ENCODE assay signal across 26 mouse cellular contexts in genomic region chr13:112494590-112494989, GRCm38 (mm10).
"Had no signal": no experiment of that assay in that cellular context is flagged by ENCODE, and none has a peak within 500 bp of the region (broad histone marks: within the 10 kb centered on the region; RNA-seq: fewer than 3 reads in every experiment).

No protein-coding gene starts in this region.

- DNase-seq: gastrocnemius, adult 2 months; gastrocnemius, postnatal 10 days; gastrocnemius, postnatal 25 days; heart, postnatal 14 days; heart, postnatal 4 days; kidney, adult 8-10 months; kidney, postnatal 14 days; kidney, postnatal 4 days; liver, embryonic 13.5 days had no signal

- H3K4me2 ChIP-seq: heart, embryonic 11.5 days; heart, embryonic 13.5 days; heart, embryonic 15.5 days; hindbrain, embryonic 12.5 days; hindbrain, embryonic 14.5 days; intestine, embryonic 15.5 days; kidney, embryonic 15.5 days; limb, embryonic 13.5 days; limb, embryonic 15.5 days; liver, embryonic 13.5 days had no signal

- H3K27me3 ChIP-seq: heart, embryonic 13.5 days; heart, embryonic 15.5 days; hindbrain, embryonic 12.5 days; intestine, embryonic 15.5 days; kidney, embryonic 15.5 days; limb, embryonic 13.5 days; limb, embryonic 15.5 days; liver, embryonic 13.5 days had no signal

- H3K4me3 ChIP-seq: gastrocnemius, adult 2 months; heart, embryonic 13.5 days; heart, embryonic 15.5 days; hindbrain, embryonic 10.5 days; hindbrain, embryonic 12.5 days; intestine, embryonic 15.5 days; kidney, embryonic 15.5 days; layer of hippocampus, adult 2 months; left cerebral cortex, adult 2 months; limb, embryonic 13.5 days; limb, embryonic 15.5 days; liver, embryonic 13.5 days had no signal

- ATAC-seq: forebrain, embryonic 16.5 days; hindbrain, embryonic 16.5 days; inflammation-experienced regulatory T-cells, adult 6 months; intestine, embryonic 15.5 days; intestine, postnatal 0 days had no signal

- H3K4me1 ChIP-seq: heart, embryonic 15.5 days; hindbrain, embryonic 10.5 days; hindbrain, embryonic 12.5 days; intestine, embryonic 15.5 days; kidney, embryonic 15.5 days; limb, embryonic 15.5 days had no signal

- H3K27ac ChIP-seq: gastrocnemius, adult 2 months; heart, embryonic 13.5 days; heart, embryonic 15.5 days; hindbrain, embryonic 10.5 days; hindbrain, embryonic 12.5 days; hindbrain, embryonic 14.5 days; intestine, embryonic 15.5 days; kidney, embryonic 15.5 days; kidney, postnatal 0 days; layer of hippocampus, adult 2 months; left cerebral cortex, adult 2 months; limb, embryonic 13.5 days; limb, embryonic 15.5 days; liver, embryonic 13.5 days had no signal

- H3K9ac ChIP-seq: heart, embryonic 13.5 days; heart, embryonic 15.5 days; hindbrain, embryonic 12.5 days; hindbrain, embryonic 14.5 days; intestine, embryonic 15.5 days; kidney, embryonic 15.5 days; limb, embryonic 13.5 days; limb, embryonic 15.5 days; liver, embryonic 13.5 days had no signal

- H3K9me3 ChIP-seq: heart, embryonic 13.5 days; heart, embryonic 15.5 days; hindbrain, embryonic 10.5 days; hindbrain, embryonic 12.5 days; intestine, embryonic 15.5 days; kidney, embryonic 15.5 days; limb, embryonic 13.5 days; limb, embryonic 15.5 days; liver, embryonic 13.5 days had no signal
